Mouse (Mus musculus) kidney, postnatal 25 days (tissue): ENCODE results near the gene Mx1.

Experiments
- DNase-seq, 2 experiments: peaks; one replicate each; pipeline ENCODE4 v3.0.0; 2021; ENCODE audit warnings: mixed read lengths in 2 of 2

The Mx1 gene

DNA sequence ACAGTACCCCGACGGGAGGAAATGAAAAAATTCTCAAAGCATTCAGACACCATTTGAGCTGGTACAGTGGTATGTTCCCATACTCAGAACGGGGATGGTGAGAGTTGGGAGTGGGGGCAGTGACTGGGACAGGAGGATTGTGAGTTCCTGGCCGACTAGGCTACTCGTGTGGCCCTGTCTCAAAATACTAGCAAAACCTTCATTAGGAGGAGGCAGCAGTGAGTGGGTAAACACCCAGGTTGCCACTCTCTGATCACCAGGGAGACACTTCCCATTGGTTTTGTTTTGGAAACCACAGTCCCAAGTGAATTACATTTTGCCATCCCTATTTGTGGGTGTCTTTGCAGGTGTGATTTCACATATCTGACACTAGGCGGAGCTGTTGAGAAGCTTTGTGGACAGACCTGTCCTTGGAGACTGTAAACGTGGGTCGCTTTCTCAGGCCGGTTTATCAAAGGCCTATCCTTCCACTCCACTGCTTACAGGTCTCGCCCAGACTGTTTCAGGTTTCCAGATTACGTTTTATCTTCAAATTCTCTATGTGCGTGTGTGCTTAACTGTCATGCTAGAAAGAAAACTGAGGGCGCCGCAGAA is 18.9 kb downstream of the Mx1 start:
- peak; percentile 39 to 46 for DNase-seq

DNA sequence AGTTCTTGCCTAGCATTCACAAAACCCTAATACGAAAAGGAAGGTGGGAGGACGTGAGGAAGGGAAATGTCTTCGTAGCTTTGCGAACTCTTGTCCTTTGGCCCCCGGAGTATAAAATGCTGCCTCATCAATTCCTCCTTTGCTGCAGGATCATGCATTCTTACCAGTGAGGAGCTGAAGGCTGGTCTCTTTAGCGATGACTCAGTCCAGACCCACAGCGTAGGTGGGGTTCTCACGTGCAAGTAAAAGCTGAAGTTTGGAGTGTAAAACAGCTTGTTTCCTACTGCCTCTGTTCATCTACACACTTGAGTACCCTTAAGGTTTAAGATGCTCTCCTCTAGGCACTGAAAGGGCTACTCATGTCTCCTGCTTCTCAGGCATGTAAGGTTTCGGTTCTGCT is 20.7 kb downstream of the Mx1 start:
- no peak for DNase-seq

DNA sequence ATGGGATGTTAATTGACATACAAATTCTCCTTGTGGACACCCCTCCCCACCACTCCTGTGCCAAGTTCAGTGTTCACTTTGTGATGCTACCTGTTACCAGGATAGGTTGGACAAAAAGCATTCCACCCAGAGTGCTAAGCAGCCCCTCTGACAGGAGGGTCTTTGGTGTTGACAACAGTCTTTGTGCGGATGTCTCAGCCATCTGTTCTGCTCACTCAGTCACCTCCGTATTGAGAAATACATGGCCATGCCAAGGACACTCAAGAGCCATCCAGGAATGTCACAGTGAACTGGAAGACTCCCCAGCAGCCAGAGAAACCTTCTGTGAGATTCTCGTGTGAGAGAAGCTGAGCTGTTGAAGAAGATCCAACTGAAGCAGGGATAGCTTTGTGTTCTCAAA is 24.5 kb downstream of the Mx1 start:
- no peak for DNase-seq

- no peak for DNase-seq
These were observed 25.2 kb downstream of the Mx1 start for GRCm38 (mm10) chr16:97437448-97438056.

DNA sequence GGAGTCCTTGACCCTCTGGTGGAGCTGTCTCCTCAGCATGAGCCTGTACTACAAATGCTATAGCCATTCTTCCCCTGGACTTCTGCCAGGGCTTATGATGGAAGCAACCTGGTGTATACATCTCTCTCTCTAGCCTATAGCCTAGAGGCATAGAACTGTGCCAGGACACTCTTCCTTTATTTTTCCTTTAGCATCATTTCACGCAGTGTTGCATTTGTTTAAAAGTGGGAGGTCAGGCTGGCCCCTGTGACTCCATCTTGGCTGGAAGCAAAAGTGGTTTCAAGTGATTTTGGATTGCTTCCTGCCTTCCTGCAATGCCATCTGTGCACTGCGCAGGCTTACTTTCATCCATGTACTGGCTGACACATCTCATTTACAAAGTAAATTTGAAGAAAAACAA is 28.5 kb downstream of the Mx1 start:
- no peak for DNase-seq

- DNase-seq, result peak in 1 of 2 experiments; percentile 21
These were observed 31.4 kb downstream of the Mx1 start for GRCm38 (mm10) chr16:97431328-97431727.

DNA sequence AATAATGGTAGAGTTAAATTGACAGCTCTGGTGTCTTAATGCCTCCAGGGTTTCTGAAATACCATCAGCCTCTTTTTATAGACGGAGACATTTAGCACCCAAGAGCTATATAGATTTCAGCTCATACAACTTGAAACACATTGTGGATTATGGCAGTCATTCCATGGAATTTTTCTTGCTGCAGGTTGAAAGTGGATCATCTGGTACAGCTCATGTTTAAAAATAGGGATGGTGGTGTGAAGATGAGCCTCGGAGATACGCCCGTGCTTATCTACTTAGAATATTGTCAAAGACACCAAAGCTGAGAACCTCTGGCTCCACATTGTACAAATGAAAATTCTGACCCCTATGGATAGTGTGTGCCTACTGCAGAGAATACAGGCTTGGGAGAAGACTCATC is 32.6 kb downstream of the Mx1 start:
- DNase-seq, result no peak

GRCm38 (mm10) chr16:97428026-97428425 is 34.7 kb downstream of the Mx1 start:
- no peak for DNase-seq

DNA sequence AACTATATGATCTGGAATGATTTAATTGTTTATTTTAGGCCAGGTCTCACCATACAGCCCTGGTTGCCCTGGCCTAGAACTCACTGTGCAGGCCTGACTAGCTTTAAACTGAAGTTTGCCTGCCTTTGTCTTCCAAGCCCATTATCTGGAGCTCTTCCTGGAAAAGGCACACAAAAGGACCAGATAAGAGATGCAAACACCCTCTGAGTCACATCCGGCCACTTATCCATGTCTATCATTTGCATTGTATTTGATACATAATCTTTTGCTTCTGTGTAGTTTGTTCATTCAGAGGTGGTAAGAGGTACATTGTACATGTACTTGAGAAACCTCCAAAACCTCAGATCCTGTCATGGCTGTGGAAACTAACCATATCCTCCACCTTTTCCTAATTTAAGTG is 39.1 kb downstream of the Mx1 start:
- DNase-seq, result no peak

DNA sequence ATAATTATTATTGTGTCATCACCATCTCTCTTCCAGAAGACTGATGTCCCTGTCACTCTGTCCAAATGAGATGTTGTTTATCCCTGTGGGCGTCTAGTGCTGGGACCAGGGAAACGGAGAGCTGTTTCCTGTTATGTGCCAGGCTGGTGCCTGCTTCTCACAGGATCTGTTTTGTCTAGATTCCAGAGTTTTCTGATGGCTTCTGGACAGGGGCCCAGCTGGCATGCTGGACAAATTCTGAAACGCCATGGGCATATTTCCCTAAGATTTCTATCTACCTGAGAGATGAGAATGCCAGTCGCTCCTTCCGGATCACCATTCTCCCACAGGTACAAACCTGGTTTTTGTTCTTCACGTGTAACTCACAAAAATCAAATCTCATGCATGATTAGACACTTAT is 41.0 kb downstream of the Mx1 start:
- DNase-seq, result no peak

DNA sequence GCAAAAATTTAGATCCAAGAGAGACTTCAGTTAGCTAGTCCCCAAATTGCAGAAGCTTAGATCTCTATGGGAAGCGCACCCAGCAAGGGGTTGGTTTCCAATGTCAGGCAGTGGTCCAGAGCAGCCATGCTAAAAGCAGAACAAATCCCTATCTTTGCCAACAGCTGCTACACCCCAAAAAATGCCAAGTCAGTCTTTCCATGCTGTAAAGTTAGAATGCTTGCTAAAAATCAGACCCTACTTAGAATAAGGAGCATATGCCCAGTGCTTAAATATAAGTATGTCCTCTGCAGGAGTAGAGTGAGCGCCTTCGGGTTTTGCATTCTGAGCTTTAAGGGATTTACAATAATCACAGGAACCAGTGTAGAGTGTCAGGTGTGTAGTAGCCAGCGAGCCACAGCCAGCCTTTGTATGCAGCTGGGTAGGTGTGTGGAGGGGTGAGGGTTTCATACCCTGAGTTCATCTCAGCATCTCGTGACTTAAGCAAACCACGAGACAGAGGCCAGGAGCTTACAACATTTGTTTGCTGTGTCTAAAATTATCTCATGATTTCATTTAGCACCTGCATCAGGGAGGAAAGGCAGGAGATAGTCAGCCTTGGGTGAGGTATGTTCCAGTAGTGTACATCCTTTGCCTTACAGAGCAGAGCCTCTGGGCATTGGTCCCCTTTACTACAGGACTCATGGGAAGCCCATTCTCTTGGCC is 43.8 kb downstream of the Mx1 start:
- no peak for DNase-seq

DNA sequence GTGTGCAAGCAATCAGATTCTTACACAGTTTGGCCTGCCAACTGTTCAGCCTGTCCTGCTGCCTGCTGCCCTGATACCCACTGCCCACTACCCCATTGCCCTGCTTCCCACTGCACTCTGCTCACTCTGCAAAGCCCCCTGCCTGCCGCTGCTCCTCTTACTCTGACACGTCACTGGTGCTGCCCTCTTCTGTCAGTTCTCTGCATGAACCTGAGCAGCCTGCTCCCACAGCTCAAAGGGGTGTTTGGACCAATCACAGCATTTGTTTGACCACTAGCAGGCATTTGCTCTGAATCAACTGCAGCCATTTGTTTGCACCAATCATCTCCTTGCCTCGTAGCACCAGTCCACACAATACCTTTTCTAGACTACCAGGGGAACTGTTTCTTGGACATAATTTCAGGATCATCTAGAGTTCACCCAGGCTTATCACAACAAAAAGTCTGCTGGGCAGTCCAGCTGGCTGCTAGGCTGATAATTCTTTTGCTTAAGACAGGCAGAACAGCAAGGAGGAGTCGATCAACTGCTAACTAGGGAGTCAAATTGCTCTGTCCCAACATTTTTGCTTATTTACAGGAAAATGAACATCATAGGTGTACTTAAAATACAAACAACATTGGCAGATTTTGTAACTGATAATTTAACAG is 44.7 kb downstream of the Mx1 start:
- peak; percentile 63 to 72 for DNase-seq

DNA sequence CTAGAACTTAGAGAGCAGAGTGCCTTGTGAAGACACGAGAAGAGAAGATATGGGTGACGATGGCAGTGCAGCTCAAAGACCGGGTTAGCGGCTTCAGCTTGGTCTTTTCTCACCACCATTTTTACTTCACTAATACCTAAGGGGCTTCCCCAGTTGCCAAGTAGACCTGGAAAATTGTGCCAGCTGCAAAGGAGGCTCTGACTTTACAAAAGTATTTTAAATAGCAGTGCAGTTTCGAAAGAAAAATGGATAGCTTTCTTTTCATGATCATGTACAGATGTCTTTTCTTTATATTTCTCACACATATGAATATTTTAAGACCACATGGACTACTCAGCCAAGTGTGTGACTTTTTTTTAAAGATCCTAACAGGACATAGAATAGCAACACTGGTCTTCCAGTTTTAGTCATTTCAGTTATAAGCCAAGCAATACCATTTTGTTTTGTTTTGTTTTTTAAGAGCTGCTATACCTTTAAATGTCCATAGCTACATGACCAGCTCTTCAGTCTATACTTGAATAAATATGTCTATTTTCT is 57.2 kb downstream of the Mx1 start:
- no peak for DNase-seq

GRCm38 (mm10) chr16:97402213-97402785 is 60.4 kb downstream of the Mx1 start:
- DNase-seq, result no peak

DNA sequence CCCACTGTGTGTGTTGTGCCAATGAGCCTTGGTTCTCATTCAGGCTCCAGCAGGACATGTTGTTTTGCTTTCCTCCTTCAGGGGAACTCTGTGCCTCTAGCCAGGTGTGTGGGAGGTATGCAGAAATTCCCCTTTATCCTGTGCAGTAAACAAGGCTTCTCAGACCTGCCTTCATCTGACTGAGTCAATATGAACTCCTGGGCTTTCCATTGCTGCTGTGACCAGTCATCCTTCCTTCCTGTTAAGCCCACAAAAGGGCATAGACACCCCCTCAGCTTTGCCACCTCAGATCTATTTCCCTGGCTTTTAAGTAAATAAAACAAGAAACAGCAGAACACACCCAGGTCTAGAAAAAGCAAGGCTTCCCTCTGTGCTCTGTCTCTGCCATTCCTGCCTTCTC is 61.0 kb downstream of the Mx1 start:
- DNase-seq, result no peak

- no peak for DNase-seq
These were observed 62.7 kb downstream of the Mx1 start for GRCm38 (mm10) chr16:97399991-97400390.

GRCm38 (mm10) chr16:97397945-97398531 is 64.7 kb downstream of the Mx1 start:
- DNase-seq, result no peak
